Mouse (Mus musculus): ENCODE measurements around the gene Dnah10.
"Not testable (repeated sequence)": the region's sequence is repeated elsewhere in the genome, so short reads cannot be mapped to it uniquely, and the experiment has no call there.

Dnah10 gene

DNA sequence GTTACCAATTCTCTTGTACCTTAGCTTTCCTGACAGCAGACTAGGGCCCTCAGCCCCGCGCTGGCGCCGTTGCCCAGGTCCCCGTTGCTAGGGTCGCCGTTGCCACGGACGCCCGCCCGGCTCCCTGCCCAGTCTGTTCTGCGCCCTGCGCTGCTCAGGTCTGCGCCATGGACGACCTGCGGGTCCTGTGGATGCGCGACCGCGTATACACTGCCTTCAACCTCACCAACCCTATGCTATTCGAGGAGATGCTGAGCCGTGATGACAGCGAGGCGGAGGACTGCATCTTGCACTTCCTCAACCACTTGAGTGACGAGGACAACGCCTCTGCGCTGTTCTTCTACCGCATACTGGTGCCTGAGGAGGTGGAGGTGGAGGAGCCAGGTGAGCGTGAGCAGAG lies at the start of gene Dnah10:
Gene Dnah10, plus strand, starts transcription at position 89 of the 400 bp plus-strand sequence.
- no peak for DNase-seq (ENCODE audit: low spot score in 2 of 2)

DNA sequence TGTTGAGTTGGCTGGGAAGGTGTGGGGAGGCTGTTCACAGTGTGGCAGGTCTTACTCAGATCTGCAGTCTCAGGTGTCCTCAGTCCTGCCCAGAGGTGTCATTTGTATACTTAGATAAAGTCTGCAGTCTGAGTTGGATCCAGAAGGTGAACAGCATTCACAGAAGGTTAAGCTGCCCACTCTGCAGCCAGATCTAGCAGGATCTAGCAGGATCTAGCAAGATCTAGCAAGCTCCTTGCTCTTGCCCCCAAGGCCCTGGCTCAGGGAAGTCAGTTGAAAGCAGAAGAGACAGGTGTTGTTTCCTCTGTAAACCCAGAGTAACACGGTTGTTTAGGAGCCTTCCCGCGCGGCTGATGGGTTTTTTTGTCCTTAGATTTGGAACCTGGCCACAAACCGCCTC lies 11.1 kb upstream of the Dnah10 start:
- no peak for DNase-seq (ENCODE audit: low spot score in 2 of 2)

DNA sequence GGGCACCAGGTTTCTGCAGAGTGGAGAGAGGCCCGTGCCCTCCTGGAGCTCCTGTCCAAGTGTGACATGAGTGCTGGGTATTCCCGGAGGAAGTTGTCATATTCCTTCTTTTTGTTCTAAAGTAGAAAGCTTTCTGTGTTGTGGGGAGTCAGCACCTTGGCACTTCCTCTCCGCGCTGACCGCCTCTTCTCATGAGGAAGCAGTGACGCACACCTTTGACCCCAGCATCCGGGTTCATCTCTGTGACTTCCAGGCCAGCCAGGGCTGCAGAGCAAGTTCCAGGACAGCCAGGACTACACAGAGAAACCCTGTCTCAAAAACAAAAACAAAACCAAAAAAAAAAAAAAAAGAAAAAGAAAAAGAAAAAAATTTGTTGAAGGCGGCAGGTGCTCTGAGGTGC lies 9.8 kb upstream of the Dnah10 start:
- peak in 1 of 2 experiments; percentile 8 for DNase-seq (ENCODE audit: low spot score in 2 of 2)

DNA sequence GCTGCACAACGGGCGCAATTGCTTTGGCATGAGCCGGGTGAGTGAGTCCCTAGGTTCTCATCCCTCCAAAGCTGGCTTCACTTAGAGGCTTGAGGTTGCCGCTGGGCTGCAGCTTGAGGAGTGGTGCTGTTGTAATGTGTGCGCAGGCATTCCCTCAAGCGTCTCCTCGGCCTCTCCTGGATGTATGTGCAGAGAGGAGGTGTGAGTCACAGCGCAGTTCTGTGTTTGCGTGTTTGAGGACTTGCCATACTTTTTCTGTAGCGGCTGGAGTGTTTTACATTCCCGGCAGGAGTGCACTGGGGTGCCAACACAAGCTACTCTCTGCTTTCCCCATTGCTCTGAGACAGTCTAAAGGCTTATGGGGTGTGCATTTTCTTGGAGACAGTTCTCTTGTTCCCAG lies 6.9 kb upstream of the Dnah10 start:
- no peak for DNase-seq (ENCODE audit: low spot score in 2 of 2)

DNA sequence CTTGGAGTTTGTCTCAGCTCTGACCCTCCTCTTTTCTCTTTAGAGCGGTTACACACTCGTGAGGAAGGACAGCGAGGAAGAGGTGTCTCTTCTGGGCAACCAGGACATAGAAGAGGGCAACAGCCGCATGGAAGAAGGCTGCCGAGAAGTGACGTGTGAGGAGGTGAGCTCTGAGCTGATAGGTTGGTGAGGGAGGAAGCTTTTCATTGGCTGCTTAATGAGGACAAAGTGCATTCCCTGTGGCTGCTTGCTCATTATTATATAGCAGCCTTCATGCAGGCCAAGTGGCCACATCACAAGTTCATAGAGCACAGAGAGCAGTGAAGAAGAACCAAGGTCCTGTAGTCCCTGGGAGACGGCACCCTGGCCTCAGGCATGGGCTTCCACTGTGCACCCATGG lies 6.5 kb upstream of the Dnah10 start:
- DNase-seq (ENCODE audit: low spot score in 2 of 2), result no peak

DNA sequence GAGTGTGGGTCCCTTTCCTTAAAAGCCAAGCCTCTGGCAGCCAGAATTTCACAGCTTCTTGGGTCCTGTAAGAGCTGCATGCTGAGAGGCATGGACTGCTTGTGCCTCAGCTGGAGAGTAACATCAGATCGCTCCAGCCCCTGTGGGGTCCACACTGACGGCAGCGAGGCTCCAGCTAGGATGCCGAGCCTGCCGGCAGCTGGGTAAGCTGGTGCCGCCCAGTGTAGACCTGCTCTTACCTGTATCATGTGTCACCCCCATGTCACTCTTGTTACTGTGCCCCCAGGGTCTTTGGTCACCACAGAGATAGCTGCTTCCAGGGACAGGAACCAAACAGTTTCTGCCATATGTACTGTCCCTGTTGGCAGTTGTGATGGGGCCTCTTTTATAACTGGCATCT lies 1.8 kb upstream of the Dnah10 start:
- no peak for DNase-seq (ENCODE audit: low spot score in 2 of 2)

DNA sequence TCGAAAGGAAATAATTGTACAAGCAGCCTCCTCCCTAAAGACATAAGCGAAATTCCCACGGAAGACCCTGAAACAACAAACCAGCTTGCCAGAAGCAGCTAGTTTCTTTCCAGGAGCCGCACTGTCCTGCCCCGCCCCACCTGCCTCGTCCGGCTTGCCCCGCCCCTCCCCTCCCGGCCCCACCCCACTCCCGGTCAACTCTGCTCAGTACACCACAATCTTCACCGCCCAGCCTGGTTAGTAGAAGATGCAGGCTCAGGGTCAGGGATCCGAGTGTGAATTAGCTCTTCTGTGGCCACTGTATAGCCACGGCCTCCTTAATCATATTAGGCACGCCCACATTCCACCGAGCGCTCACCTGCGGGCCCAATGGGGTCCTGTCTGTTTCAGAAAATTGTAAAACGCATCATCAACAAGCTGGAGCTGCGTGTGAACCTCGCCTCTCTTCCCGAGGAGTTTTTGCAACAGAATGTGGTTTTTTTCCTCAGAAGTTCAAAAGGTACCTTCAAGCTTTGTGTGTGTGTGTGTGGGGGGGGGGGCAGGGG lies 4.8 kb downstream of the Dnah10 start:
- no peak for DNase-seq (ENCODE audit: low spot score in 2 of 2)

DNA sequence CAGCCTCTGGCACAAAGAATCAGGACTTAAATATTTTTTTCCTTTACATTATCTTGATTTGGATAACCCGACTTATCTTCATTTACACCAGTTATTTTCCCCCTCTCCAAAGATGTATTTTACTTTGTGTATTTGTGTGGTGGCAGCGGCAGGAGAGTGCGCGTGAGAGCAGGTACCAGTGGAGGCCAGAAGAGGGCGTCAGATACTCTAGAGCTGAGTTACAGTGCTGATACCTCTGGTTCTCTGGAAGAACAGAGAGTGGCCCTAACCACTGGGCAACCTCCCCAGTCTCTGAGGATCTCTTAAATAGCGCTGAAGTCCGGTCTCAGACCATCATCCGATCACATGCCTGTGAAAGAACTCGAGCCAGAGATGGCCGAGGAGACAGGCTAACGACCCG lies 9.1 kb downstream of the Dnah10 start:
- no peak for DNase-seq (ENCODE audit: low spot score in 2 of 2)

DNA sequence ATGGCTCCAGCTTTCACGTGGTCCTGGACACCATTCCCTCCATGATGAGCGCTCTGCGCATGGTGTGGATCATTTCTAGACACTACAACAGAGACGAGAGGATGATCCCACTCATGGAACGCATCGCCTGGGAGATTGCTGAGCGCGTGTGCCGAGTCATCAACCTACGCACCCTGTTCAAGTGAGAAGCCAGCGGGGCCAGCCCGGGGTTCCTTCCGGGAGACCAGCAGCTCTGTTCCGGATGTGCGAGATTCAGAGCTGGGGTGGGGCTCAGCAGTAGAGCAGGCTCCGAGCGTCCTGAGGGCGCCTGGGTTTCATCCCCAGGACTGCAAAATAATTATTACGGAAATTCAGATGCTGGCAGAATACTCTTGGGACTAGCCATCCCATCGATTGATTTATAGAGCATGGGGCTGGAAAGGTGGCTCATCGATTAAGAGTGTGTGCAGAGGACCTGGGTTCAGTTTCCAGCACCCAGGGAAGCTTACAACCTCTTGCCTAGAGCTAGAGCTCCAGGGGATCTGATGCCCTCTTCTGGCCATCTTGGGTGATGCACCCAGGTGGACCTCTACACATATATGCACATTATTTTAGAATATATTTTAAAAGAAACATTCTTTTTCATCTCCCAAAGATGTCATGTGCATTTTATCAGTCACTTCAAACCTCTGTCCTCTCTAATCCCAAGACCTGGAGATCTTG lies 17.2 kb downstream of the Dnah10 start:
- no peak for DNase-seq (ENCODE audit: low spot score in 2 of 2)

DNA sequence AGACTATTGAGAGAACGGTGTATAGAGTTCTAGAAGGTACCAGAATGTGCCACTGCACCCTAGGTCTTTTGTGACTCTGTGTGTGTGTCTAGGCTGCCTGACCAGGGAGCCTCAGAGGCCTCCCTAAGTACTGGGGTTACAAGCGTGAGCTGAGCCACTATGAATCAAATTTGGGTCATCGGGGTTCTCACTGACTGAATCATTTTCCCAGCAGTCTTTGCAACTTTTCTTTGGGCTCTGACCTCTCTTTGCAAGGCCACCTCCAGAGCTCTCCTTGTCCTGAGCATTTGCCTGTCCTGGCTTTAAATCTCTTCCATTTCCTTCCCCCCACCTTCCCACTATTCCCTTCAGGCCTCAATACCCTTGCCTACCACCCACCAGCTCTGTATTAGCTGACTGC lies 19.0 kb downstream of the Dnah10 start:
- no peak for DNase-seq (ENCODE audit: low spot score in 2 of 2)

DNA sequence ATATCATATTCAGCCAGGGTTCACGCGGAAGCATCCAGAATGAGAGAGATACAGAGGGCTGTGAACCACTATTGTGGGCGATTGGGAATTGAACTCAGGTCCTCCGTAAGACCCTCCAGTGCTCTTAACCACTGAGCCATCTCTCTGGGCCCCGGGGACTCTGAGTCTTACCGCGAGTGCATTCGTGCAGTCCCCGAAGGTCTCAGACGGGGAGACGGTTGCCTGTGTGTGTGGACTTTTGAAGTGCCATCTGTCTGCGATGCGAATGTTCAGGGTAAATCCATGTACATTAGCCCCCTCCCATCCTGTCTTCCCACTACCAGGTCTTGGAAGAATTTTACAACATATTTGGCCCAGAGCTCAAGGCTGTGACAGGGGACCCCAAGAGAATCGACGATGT lies 21.3 kb downstream of the Dnah10 start:
- DNase-seq (ENCODE audit: low spot score in 2 of 2), result no peak

DNA sequence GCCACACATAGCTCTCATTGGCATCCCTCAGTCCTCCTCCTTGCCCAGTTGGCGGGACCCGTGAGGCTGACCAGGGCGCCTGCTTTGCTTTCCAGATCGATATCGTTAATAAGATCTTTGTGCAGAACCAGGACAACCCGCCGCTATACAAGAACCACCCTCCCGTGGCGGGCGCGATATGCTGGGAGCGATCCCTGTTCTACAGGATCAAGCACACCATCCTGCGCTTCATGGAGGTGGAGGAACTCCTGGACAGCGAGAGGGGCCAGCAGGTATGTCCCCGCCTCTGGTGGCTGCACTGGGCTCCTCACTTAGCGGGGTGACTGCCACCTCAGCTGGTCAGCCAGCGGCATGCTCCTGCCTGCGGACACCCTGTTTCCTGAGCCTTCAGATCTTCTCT lies 23.4 kb downstream of the Dnah10 start:
- DNase-seq (ENCODE audit: low spot score in 2 of 2), result no peak

DNA sequence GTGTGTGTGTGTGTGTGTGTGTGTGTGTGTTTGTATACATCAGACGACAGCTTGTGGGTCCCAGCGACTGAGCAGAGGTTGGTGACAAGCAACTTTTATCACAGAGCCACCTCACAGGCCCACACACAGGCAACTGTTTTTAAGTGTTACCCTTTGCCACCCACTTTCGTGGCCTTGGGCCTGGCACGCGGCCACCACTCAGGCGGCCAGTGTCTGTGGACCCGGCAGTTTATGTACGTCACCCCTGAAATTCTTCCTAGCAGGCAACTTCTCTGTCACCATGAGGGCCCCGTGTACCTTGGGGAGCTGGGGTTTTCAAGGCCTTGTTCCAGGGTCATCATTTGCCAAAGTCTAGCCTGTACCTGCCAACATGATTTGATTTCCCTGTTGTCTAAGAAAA lies 26.8 kb downstream of the Dnah10 start:
- DNase-seq (ENCODE audit: low spot score in 2 of 2), result no peak

DNA sequence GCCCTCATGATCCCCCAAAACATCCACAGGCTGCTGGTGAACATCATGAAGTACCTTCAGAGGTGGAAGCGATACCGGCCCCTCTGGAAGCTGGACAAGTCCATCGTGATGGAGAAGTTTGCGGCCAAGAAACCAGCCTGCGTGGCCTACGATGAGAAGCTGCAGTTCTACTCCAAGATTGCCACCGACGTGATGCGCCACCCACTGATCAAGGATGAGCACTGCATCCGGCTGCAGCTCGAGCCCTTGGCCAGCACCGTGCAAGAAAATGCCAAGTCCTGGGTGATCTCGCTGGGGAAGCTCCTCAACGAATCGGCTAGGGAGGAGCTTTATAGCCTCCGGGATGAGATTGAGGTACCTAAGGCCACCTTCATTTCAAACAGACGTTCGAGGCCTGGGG lies 36.1 kb downstream of the Dnah10 start:
- DNase-seq (ENCODE audit: low spot score in 2 of 2), result no peak

DNA sequence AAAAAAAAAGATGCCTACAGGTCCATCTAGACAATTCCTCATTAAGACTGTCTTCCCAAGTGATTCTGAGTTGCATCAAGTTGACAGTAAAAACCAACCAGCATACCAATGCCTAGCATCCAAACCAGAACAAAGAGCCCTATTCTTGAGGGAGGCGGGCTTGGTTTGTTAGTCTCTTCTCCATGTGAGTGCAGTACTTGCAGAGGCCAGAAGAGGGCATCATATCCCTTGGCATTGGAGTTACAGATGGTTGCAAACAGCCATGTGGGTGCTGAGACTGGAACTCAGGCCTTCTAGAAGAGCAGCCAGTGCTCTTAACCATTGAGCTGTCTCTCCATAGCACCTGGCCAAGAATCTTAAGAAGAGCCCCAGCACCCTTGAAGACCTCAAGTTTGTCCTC lies 36.9 kb downstream of the Dnah10 start:
- no peak for DNase-seq (ENCODE audit: low spot score in 2 of 2)

DNA sequence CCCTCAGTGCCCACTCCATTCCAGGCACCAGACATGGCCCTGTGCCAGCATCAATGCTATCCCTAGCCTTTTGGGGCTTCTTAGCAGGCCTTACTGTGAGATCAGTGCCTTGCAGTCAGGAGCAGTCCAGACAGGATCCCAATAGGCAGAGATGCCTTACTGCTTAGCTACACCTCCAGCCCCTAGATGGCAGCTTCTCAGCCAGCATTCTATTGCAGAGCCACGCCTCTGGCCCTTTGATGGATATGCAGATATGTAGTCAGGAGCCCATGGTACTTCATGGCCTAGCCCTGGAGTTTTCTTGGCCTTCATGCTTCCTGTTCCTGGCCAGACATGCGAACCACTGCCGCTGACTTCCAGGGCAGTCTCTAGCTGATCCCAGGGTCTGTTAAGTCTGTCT lies 49.7 kb downstream of the Dnah10 start:
- DNase-seq (ENCODE audit: low spot score in 2 of 2), result no peak

DNA sequence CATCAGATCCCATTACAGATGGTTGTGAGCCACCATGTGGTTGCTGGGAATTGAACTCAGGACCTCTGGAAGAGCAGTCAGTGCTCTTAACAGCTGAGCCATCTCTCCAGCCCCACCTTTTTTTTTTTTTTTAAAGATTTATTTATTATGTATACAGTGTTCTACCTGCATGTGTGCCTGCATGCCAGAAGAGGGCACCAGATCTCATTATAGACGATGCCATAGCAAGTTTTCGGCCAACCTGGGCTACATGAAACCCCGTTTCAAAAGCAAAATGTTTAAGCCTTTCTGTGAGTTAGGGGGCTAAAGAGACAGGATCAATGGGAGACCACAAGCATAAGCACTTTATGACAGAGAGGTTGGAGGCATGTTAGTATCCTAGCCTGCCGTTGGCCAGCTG lies 51.4 kb downstream of the Dnah10 start:
- not testable (repeated sequence) for DNase-seq (ENCODE audit: low spot score in 2 of 2)

DNA sequence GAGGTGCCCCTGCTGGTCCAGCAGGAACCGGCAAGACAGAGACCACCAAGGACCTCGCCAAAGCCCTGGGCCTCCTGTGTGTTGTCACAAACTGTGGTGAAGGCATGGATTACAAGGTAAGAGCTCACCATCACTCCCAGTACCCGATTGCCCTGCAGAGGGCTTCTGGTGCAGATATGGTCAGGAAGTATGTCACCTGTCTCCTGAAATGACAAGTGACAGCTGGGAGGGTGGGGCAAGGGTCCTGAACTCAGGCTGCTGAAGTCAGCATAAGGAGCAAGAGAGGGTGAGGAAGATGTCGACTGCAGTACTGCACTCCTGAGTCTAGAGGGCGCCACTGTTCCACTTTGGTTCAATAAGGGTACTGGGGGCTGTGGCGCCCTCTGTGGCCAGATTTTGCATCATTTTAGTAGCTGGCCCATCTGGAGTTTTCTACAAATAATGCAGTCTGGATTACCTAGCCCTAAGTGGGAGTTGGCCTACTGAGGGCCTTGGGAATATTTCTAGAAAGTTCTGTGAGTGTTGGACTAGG lies 52.4 kb downstream of the Dnah10 start:
- peak in 1 of 2 experiments; percentile 33 for DNase-seq (ENCODE audit: low spot score in 2 of 2)

DNA sequence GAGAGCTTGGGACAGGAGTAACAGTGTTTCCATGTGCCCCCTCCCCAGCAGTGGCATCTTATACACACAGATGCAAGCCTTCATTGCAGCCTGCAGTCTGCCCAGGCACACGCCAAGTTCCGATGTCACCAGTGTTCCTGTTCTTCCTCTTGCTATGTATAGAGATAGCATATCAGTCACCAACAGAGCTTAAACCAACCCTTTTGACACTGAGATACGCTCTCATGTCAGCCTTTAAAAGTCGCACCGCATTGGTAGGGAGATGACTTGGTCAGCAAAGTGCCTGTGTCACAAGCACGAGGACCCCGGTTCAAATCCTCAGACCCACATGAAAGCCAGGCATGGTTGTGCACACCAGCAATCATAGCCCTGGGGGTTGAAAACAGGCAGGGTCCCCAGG lies 55.0 kb downstream of the Dnah10 start:
- no peak for DNase-seq (ENCODE audit: low spot score in 2 of 2)

DNA sequence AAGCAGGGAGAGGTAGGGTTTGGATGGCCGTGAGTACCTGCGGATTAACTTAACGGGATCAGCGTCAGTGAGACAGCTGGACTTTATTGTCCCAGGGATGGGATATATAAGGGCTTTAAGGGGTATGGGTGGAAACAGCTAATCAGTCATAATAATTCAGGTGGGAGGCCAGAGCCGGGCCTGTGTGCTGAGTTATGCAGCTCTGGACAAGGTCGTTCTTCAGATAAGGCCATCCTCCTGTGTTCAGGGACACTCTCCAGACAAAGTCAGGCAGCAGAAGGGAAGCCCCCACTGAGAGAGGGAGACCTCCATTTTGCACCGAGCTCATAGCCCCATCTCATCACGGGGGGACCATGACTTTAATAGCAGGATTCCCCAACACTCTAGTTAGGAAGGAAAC lies 56.8 kb downstream of the Dnah10 start:
- no peak for DNase-seq (ENCODE audit: low spot score in 2 of 2)

DNA sequence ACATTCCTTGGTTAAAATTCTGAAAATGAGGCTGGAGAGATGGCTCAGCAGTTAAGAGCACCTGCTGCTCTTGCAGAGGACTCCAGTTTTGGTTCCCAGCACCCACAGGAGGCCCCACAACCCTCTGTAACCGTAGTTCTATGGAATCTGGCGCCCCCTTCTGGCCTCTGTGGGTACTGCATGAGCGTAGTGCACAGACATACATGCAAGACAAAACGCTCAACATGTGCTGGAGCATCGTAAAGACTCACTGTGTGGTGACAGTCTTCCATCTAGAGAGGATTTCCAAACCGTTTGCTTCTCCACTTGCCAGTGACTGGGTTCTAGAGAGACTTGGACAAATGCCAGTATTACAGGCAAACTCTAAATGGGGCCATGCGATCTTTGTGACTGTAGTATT lies 60.8 kb downstream of the Dnah10 start:
- DNase-seq (ENCODE audit: low spot score in 2 of 2), result no peak

DNA sequence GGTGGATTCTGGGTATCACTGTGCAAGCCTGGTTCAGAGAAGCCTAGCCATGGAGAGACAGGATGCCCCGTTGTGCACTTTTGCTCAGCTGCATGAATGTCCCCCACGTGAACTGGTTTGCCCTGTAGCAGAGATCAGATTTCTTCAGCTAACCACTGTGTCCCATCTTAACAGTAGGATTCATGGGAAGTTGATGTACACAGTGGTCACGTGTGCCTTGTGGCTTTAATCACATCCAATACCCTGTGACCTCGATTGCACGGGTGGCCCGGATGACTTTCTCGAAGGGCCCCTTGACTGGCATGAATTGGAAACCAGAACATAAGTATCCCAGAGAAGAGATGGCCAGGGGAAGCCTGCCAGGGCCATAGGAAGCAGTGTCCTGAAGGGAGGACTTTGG lies 67.2 kb downstream of the Dnah10 start:
- DNase-seq (ENCODE audit: low spot score in 2 of 2), result no peak

DNA sequence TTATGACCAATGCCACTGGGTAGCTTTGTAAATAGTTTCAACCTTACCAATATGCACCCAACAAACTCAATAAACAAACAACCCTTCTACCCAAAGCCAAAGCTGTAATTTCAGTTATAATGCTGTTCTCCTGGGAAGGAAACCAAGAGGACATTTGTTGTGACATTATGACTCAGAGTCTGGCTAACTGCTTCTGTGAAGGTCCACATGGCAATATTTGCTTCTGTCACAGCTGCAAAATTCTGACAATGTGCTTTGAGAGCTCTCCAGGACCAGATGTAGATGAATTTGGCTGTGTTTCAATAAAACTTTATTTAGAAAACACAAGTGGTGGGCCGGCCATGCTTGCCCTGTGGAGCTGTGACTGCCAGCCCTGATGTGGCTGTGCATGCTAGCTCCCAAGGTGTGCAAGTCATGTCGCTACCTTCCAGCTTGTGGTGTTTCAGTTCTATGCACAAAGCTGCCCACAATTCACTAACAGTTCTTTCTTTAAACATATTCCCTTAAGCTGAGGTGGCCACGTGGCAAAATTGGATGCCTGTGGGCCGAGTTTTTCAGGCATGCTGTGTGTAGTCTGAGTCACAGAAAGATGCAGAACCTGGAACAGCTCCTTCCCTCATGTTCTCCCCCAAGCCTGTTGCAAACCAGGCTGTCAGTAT lies 85.0 kb downstream of the Dnah10 start:
- no peak for DNase-seq (ENCODE audit: low spot score in 2 of 2)
